Mouse (Mus musculus) hindbrain, embryonic 16.5 days (tissue): ENCODE results near the gene Psen2. TPM values are rescaled to one million over a fixed set of nuclear protein-coding genes. Genes with fewer than 3 reads are reported as not detected.
A peak's percentile ranks its signal among the peaks of the same experiment; 100 is the strongest.

Experiments
- ATAC-seq: fragments of 200-750 bp; cut with Nextera tagmentation; 2 replicates; pipeline ENCODE4 v1.8.0; 2017; ENCODE audit warnings: moderate TSS enrichment, moderate library complexity
- H3K27ac ChIP-seq: fragments of 300-500 bp; sonication (generic); 2 replicates; pipeline ENCODE4 v1.5.1; 2014; ENCODE audit warnings: low read depth, mild to moderate bottlenecking, control low read depth, low read length, moderate library complexity
- H3K27me3 ChIP-seq: fragments of 300-500 bp; sonication (generic); replicated peaks from 2 replicates; pipeline ENCODE4 v1.6.1; 2014; ENCODE audit warnings: low read length; ENCODE audit not compliant: control insufficient read depth, insufficient read depth
- H3K36me3 ChIP-seq: fragments of 300-500 bp; sonication (generic); 2 replicates; pipeline ENCODE4 v1.6.1; 2014; ENCODE audit warnings: mild to moderate bottlenecking, low read length, moderate library complexity, mixed read lengths; ENCODE audit not compliant: control insufficient read depth, insufficient read depth
- H3K4me1 ChIP-seq: fragments of 300-500 bp; sonication (generic); 2 replicates; pipeline ENCODE4 v1.6.1; 2014; ENCODE audit warnings: low read depth, low read length; ENCODE audit not compliant: control insufficient read depth, insufficient read depth
- H3K4me2 ChIP-seq: fragments of 300-500 bp; sonication (generic); 2 replicates; pipeline ENCODE4 v1.6.1; 2014; ENCODE audit warnings: mild to moderate bottlenecking, low read length, control low read depth, moderate library complexity
- H3K4me3 ChIP-seq: fragments of 300-500 bp; sonication (generic); 2 replicates; pipeline ENCODE4 v1.5.1; 2014; ENCODE audit warnings: mild to moderate bottlenecking, low read length, control low read depth, moderate library complexity
- H3K9ac ChIP-seq: fragments of 300-500 bp; sonication (generic); 2 replicates; pipeline ENCODE4 v1.6.1; 2014; ENCODE audit warnings: low read depth, mild to moderate bottlenecking, control low read depth, low read length, moderate library complexity
- H3K9me3 ChIP-seq: fragments of 300-500 bp; sonication (generic); 2 replicates; pipeline ENCODE4 v1.6.1; 2014; ENCODE audit warnings: mild to moderate bottlenecking, low read length, moderate library complexity; ENCODE audit not compliant: control insufficient read depth
- whole genome bisulfite sequencing: fragments of 180-500 bp; shearing (Covaris S2); extraction: QIAGEN DNeasy Blood & Tissue Kit; methylation state at CpG from one replicate; pipeline ENCODE4 v1.1.7; 2014; 5-methylcytosine and 5-hydroxymethylcytosine counted together
- polyA plus RNA-seq: library from polyadenylated mRNA; unstranded; fragments of >200 nt; fragmentation: Nextera tagmentation; extraction: Ambion mirVana; gene quantifications from 2 replicates; pipeline ENCODE4 v1.2.1, GENCODE M21; 2015

The Psen2 gene
- polyA plus RNA-seq, 1 experiment from 2014 or later, result 22.2 TPM

DNA sequence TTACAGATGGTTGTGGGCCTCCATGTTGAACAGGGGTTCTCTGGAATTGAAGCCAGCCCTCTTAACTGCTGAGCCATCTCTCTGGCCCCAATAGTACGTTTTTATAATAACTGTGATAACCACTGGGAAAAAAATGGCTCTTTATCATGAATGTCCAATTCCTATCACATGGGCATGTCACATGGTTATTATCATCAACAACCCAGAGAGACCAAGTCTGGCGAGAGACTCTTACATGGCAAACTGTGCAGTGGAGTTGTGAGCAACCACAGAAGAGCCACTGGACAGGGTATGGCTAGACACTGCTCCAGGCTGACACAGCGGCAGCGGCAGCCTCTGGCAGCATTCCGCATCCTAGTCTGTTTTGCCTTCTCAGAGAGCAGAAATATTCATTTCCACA is 8.9 kb downstream of the Psen2 start:
- Histone ChIP-seq H3K4me3 (no peak overlapping the region), H3K4me1 (peaks cover 22% of the 10 kb centered on the region), H3K9me3 (no peaks in the 10 kb centered on the region), H3K36me3 (no peaks in the 10 kb centered on the region), H3K27ac (no peak overlapping the region), H3K9ac (no peak overlapping the region), H3K27me3 (no peaks in the 10 kb centered on the region), H3K4me2 (no peak overlapping the region)
- 88% methylated on average over 5 of the region's 5 CpGs for WGBS
- ATAC-seq, result no peak

DNA sequence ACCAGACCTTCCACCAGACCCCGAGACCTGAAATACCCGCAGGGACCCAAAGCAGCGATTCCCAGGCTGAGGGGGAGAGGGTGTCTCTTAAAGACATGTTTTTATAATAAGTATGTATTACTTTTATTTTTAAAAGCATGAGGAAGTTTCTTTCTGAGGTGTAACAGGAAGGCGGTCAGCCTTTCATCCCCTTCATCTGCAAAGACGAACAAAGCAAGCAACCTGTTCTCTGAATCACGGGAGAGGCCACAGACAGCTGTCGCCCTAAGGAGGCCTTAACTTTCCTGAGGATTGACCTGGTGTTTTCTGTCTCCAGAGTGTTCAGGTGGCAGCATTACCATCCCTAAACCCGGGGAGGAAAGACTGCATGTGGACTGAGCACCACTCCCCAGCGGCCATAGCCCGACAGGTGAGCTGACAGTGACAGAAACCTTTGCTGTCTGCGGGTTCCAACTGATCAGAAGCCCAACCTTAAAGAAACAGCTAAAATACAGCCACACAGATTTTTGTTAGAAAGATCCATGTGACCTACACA is 10.5 kb downstream of the Psen2 start:
- H3K4me2 ChIP-seq, result no peak overlapping the region
- no peaks in the 10 kb centered on the region for H3K27me3 ChIP-seq
- WGBS, result 85% methylated on average over 11 of the region's 11 CpGs
- no peak overlapping the region for H3K27ac ChIP-seq
- H3K36me3 ChIP-seq, result no peaks in the 10 kb centered on the region
- no peaks in the 10 kb centered on the region for H3K9me3 ChIP-seq
- H3K9ac ChIP-seq, result no peak overlapping the region
- peaks cover 22% of the 10 kb centered on the region for H3K4me1 ChIP-seq
- ATAC-seq, result no peak
- H3K4me3 ChIP-seq, result no peak overlapping the region

DNA sequence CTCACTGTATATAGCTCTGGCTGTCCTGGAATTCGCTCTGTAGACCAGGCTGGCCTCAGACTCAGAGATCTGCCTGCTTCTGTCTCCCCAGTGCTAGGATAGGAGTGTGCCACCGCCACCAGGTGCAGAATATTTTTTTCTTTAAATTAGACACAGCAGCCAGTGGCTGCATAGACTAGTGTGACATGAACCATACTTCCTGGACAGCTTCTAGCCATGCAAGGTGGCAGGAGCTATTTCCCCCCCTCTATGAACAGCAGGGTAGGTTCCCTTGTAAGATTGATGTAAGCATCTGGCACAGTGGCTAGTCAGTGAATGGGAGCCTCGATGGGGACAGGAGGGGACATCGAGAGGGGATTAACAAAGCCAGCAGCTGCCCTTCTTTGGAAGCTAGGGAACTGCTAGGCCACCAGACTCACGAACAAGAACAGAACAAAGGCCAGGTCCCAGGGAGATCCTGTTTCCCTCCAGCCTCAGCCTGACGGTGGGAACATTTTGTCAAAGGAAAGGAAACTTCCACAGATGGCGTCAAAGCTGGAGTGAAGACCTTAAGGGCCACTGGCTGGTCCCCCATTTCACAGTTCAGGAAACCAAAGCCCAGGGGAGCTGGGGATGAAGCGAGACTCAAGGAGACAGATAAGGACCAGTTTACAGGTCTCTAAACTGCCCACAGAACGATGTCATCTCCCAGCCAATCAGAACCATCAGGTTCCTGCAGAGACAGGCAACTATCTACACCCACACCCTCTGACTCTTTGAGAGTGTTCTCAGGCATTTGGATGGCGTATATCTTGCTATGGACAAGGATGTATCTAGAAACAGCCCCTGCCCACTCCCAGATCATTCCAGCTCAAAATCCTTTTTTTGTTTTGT is 11.8 kb downstream of the Psen2 start:
- peaks cover 19% of the 10 kb centered on the region for H3K4me1 ChIP-seq
- H3K9ac ChIP-seq, result no peak overlapping the region
- H3K27me3 ChIP-seq, result no peaks in the 10 kb centered on the region
- H3K4me2 ChIP-seq, result no peak overlapping the region
- no peak overlapping the region for H3K4me3 ChIP-seq
- WGBS, result 53% methylated on average over 10 of the region's 10 CpGs
- no peak for ATAC-seq
- H3K36me3 ChIP-seq, result no peaks in the 10 kb centered on the region
- H3K27ac ChIP-seq, result no peak overlapping the region
- H3K9me3 ChIP-seq, result no peaks in the 10 kb centered on the region

DNA sequence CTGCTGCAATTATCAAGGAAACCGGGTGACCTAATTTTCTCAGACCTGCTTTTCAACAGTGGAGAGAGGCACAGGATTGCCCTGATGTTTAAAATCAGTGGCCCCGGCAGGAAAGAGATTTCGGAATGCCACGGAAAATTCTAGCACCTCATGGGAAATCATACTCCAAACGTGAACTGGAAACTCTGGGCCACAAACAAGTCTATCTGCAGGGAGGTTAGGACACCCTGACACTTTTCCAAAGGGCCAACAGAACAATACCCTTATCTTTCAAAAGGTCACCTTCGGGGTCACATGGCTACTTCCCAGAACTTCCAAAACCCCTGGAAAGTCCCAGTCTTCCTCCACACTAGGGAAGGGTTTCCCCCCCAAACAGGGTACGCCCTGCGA is 12.8 kb downstream of the Psen2 start:
- H3K4me3 ChIP-seq, result no peak overlapping the region
- ATAC-seq, result no peak
- H3K9ac ChIP-seq, result 0 out of 2 replicates have a peak overlapping the region, but pooled peaks have one; percentile 14
- WGBS, result 64% methylated on average over 8 of the region's 8 CpGs
- H3K27me3 ChIP-seq, result no peaks in the 10 kb centered on the region
- no peaks in the 10 kb centered on the region for H3K9me3 ChIP-seq
- H3K27ac ChIP-seq, result no peak overlapping the region
- H3K36me3 ChIP-seq, result no peaks in the 10 kb centered on the region
- H3K4me2 ChIP-seq, result peak overlapping the region; percentile 35
- H3K4me1 ChIP-seq, result peaks cover 18% of the 10 kb centered on the region

DNA sequence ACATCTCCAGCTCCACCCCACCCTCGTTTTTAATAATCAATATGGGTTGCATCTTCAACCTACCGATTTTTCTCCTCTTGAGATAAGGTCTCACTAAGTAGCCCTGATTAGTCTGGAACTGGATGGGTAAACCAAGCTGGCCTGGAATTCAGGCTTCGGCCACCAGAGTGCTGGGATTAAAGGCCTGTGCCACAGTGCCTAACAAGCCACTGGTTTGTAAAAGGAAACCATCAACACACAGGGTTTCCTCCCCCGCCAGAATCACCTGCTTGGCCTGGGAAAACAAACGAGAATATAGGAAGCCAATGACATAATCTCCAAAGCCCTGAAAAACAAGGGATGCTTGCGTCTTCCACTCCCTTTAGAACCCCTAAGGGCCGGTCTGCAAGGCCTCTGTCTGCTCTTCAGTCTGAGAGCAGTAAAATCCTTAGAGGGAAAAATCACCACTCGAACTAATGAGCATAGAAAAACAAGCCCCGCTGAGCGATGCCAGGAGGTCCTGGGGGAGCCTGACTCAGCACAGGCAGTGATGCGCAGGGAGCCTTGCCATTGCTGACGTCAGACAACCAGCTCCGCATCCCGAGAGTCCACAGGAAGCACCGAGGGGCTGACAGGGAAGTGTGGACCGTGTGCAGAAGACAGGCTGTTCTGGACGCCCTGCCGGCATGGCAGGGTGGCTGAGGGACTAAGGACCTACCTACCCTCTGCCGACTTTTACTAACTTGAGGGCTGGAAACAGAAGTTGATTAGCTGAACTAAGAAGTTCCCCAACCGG is 13.4 kb downstream of the Psen2 start:
- H3K9me3 ChIP-seq, result no peaks in the 10 kb centered on the region
- H3K27me3 ChIP-seq, result no peaks in the 10 kb centered on the region
- peak overlapping the region; percentile 14; the same call in 1 of the 2 replicates for H3K9ac ChIP-seq
- peak overlapping the region; percentile 35 for H3K4me2 ChIP-seq
- H3K4me1 ChIP-seq, result peaks cover 12% of the 10 kb centered on the region
- 21% methylated on average over 20 of the region's 20 CpGs for WGBS
- H3K36me3 ChIP-seq, result no peaks in the 10 kb centered on the region
- no peak overlapping the region for H3K27ac ChIP-seq
- peak; percentile 69 for ATAC-seq
- no peak overlapping the region for H3K4me3 ChIP-seq

DNA sequence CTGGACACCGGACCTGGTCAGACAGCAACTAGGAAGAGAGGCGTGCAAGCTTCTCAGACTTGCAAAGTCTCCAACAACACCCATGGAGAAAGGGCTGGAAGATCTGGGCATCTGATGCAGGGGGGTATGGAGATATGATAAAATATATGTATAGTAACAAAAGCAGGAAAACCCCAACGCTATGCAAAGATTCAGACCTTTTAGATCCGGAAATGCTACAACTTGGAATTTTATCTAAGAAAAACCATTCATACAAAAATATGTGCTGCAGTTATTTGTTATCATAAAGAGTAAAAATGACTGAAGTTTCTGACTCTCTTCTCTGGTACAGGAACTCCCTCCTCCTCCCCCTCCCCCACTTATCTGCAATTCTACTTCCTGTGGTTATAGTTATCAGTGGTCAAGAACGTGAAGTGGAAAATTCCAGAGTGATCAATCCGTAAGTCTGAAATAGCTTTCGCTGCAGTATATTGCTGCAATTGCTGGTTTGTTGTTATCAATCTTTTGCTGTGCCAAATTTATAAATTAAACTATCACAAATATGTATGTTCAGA is 14.6 kb downstream of the Psen2 start:
- H3K27ac ChIP-seq, result no peak overlapping the region
- H3K4me2 ChIP-seq, result no peak overlapping the region
- H3K27me3 ChIP-seq, result no peaks in the 10 kb centered on the region
- peaks cover 8% of the 10 kb centered on the region for H3K4me1 ChIP-seq
- 90% methylated on average over 7 of the region's 7 CpGs for WGBS
- no peak for ATAC-seq
- no peak overlapping the region for H3K4me3 ChIP-seq
- no peak overlapping the region for H3K9ac ChIP-seq
- H3K36me3 ChIP-seq, result no peaks in the 10 kb centered on the region
- H3K9me3 ChIP-seq, result no peaks in the 10 kb centered on the region

DNA sequence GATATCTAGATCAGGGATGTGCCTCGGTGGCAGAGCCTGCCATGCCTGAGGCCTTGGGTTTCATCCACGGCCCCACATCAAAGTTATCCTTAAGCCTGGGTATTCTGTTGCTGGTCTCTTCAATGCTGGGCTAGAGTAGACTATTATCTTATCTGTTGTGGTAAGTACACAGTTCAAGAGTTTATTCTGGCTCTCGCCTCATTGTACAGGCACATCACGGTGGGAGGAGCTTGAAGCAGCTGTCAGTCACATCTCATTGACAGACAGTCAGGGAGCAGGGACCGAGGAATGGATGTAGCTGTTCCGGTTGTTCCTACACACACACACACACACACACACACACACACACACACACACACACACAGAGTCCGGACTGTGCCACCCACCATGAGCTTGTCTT is 15.3 kb downstream of the Psen2 start:
- no peak overlapping the region for H3K27ac ChIP-seq
- H3K9me3 ChIP-seq, result no peaks in the 10 kb centered on the region
- 87% methylated on average over 7 of the region's 7 CpGs for WGBS
- no peak overlapping the region for H3K4me2 ChIP-seq
- no peak overlapping the region for H3K9ac ChIP-seq
- peaks cover 8% of the 10 kb centered on the region for H3K4me1 ChIP-seq
- ATAC-seq, result no peak
- no peaks in the 10 kb centered on the region for H3K27me3 ChIP-seq
- no peak overlapping the region for H3K4me3 ChIP-seq
- no peaks in the 10 kb centered on the region for H3K36me3 ChIP-seq

DNA sequence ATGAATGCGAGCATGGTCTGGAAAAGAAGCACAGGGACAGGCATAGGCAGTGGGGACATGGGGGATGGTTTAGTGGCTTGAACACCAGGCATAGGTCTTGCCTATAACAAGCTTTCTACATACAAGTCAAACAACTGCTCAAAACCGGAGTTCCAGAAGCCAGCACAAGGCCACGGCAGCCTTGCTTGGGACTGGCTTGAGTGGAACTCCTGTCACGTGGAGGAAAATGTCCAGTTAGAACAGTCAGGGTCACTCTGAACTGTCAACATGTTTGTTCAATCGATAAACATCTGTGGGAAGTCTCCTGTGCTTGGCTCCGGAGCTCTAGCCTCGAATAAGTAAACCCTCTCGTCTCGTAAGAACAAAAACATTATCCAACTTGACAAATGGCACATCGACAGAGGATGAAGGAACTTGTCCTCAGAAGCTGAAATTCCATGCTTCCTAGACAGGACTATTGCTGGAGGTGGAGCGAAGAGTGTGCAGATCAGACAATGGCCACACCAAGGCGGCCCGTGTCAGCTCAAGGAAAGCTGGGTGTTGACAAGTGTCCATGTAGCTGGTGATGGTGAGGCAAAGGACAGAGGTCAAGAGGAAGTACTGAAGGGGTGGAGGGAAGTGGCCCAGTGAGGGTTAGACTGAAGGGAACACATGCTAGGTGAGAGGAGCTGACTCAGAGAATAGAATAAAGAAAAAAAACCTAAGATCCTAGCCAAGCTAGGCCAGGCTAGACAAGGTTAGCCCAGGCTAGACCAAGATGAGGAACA is 17.3 kb downstream of the Psen2 start:
- 85% methylated on average over 13 of the region's 13 CpGs for WGBS
- Histone ChIP-seq H3K27ac (no peak overlapping the region), H3K9ac (no peak overlapping the region), H3K27me3 (no peaks in the 10 kb centered on the region), H3K4me3 (no peak overlapping the region), H3K4me2 (no peak overlapping the region), H3K9me3 (no peaks in the 10 kb centered on the region), H3K4me1 (peaks cover 8% of the 10 kb centered on the region), H3K36me3 (no peaks in the 10 kb centered on the region)
- no peak for ATAC-seq
